Mouse (Mus musculus): ENCODE measurements around the gene Teddm1b.
"Not testable (repeated sequence)": the region's sequence is repeated elsewhere in the genome, so short reads cannot be mapped to it uniquely, and the experiment has no call there.

Gene Teddm1b

GRCm38 (mm10) chr1:153874045-153874444 is at the start of gene Teddm1b:
Gene Teddm1b (plus strand): TSS chr1:153874345.
- no peak for DNase-seq (ENCODE audit: low spot score)

- no peak for DNase-seq (ENCODE audit: low spot score)
Observed at GRCm38 (mm10) chr1:153830746-153831145, 43.4 kb upstream of the Teddm1b start.

DNA sequence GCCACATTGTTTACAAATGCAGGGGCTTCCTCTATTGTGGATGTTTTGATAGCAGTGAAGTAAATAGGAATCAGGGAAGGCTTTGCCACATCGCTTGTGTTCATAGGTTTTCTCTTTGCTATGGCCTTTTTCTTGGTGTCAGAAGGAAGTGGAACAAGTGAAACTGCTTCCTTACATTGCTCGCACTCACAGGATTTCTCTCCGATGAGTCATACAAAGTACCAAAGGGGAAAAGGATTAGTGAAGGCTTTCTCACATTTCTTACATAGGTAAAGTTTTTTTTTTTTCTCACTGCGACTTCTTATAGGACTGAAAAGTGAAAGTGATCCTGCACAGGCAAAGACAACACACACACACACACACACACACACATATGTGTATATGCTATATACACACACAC is 38.1 kb upstream of the Teddm1b start:
- no peak for DNase-seq (ENCODE audit: low spot score)

- DNase-seq (ENCODE audit: low spot score) = no peak
Observed at GRCm38 (mm10) chr1:153842121-153842740, 31.9 kb upstream of the Teddm1b start.

DNA sequence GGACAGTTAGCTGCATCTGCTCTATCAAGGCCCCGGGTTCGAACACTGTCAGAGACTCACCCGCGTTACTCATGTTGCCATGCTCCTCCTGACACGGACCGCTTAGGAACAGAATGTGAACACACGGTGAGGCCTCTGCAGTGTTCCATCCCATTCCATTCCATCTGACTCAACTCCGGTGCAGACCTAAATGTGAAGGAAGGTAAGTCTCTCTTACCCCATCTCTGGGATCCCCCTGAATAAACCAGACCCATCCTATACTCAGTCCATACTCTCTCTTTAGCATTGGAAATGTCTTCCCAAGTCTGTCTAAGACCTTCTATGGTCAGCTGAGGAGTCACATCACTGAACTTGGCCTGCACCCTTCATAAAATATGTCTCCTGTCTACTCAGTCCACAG is 30.1 kb upstream of the Teddm1b start, which contains the start of gene Rgsl1:
Gene Rgsl1, minus strand, starts transcription at position 101 of the 400 bp plus-strand sequence.
- no peak for DNase-seq (ENCODE audit: low spot score)

DNA sequence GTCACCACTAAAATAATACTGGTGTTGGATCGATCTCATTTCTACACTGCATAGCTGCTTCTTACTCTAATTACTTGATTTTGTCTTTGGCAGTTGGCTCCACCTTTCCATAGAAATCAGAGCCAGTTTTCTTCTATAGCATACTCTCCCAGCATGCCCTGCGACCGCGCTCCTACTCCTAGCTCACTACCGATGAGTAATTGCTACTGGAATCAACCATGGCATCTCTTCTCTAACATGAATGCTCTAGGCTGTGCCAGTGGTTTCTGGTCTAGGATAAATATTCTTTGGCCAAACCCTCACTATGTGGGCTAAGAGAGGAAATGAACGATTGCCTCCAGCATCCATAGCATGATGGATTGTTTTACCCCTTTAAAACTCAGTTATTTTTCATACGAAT is 27.7 kb upstream of the Teddm1b start:
- DNase-seq (ENCODE audit: low spot score) = no peak

- DNase-seq (ENCODE audit: low spot score) = no peak
Observed at GRCm38 (mm10) chr1:153846867-153847266, 27.3 kb upstream of the Teddm1b start.

DNA sequence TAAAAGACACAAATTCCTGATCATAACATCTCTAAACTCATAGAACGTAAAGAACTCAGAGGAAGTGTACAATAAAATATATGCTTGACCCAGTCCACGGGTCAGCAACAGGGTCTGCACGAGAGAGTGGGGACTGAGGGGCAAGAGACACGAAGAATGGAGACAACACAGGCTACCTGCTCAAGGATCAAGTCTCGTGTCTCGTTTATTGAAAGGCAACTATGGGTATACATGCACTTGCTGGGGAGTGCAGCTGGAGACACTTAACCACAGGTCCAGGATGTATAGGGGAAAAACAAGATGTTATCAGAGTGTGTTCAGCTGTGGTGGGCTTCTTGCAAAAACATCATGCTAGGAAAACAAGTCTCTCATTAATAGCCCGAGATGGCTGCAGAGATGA is 21.4 kb upstream of the Teddm1b start:
- not testable (repeated sequence) for DNase-seq (ENCODE audit: low spot score)

- no peak for DNase-seq (ENCODE audit: low spot score)
Observed at GRCm38 (mm10) chr1:153855946-153856345, 18.2 kb upstream of the Teddm1b start.

GRCm38 (mm10) chr1:153880391-153880790 is 6.2 kb downstream of the Teddm1b start:
- not testable (repeated sequence) for DNase-seq (ENCODE audit: low spot score)

- DNase-seq (ENCODE audit: low spot score) = no peak
Observed at GRCm38 (mm10) chr1:153886024-153886633, 12.0 kb downstream of the Teddm1b start.

DNA sequence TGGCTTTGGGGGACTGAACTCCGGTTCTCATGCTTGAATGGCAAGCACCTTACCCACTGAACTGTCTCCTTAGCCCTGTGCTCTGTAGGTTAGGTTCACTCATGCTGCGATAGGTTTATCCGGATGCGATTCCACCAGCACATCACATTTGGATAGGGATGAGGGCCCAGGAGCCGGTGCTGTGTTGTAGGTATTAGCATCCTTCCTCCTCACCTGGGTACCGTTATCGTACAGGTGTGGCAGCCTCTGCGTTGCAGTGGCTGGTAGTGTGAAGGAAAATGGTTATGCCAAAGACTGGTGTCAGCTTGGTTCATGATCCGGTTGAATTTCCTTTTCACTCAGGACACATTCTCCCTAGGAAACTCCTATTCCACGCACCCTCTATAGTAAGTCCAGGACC is 16.0 kb downstream of the Teddm1b start:
- no peak for DNase-seq (ENCODE audit: low spot score)

GRCm38 (mm10) chr1:153891442-153891841 is 17.3 kb downstream of the Teddm1b start, which contains the start of gene Teddm1a:
Gene Teddm1a (plus strand): TSS chr1:153891742.
- no peak for DNase-seq (ENCODE audit: low spot score)

DNA sequence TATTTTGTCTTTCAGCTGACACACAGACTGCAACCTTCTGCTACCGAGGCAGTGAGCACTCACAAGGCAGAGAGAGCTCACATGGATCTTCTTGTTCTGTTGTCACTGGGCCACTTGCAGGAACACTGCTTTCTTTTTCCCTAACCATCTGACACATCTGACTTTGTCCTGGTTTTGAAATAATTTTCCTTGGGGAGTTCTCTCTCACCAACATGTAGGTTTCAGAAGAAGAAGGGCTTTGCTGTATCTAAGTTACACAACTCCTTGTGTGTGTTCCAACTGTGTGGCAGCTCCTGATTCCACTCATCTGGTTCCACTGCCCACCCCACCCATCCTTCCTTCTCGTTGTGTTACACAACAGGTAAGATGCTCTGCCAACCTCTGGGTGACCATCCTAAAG is 19.6 kb downstream of the Teddm1b start:
- DNase-seq (ENCODE audit: low spot score) = no peak

- no peak for DNase-seq (ENCODE audit: low spot score)
Observed at GRCm38 (mm10) chr1:153894201-153894893, 20.2 kb downstream of the Teddm1b start.

DNA sequence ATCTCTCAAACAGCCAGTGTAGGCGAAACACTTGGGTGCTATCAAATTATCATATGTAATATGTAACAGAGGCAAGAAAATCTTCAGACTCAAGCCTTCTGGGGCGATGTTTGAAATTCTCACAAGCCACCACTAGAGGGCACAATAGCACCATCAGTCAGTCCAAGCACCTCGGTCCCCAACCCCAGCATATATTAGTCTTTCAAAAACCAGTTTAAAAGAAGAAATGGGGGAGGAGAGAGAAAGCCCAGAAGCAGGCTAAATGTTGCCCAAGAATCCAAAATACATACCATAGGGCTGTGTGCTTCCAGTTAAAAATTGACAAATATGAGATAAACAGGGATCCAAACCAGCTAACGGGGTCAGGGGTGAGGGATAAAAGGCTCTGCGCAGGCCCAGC is 20.8 kb downstream of the Teddm1b start:
- peak; percentile 49 for DNase-seq (ENCODE audit: low spot score)

DNA sequence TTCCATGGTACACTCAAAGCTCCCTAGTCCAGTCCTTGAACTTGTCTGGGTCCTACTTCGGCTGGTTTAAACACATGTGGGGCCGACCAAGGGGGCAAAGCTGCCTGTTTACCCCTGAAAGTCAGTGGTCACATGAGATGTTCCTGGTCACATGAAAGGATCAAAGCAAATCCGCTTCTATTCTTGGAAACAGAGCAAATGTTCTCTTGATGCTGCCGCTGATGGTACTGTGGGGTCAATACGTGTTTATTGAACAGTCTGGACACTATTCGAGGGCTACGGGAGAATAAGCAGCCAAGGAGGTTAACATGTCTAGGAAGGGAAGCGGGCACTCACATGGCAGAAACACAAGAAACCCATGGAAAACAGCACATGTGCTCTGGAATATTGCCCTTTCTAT is 23.1 kb downstream of the Teddm1b start:
- DNase-seq (ENCODE audit: low spot score) = no peak

GRCm38 (mm10) chr1:153898989-153899730 is 25.0 kb downstream of the Teddm1b start:
- DNase-seq (ENCODE audit: low spot score) = no peak

DNA sequence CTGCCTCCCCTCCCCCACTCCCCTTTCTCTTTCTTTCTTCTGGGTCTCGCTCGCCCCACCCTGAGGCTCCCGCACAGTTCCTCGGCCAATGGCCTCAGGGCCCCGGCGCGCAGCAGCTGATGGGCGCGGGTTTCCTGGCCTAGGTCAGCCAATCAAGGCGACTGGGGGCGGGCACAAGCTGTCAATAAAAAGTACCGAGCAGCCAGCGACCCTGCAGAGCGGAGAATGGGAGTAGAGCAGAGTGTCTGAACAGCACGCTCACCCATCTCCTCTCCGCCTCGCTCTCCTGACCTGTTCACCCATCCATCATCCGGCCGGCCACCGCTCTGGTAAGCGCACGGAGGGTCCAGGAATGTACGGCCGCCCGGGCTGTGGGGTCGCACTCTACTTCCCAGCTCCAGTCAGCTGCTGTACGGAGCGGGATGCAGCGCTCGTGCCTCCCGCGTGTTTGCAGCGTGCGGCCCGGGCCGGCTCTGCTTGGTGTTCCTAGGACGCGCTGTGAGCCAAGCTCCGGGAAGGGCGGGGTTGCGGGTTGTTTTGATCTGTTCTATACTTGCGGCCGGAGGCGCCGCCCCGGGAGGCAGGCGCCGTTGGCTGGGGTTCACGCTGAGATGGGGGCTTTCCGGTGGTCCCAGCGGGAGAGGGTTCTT is 25.7 kb downstream of the Teddm1b start, which contains the start of the genes Glul and Teddm2:
Gene Glul, plus strand, starts transcription at position 214 of the 650 bp plus-strand sequence.
Gene Teddm2, minus strand, starts transcription at position 498 of the 650 bp plus-strand sequence.
- DNase-seq (ENCODE audit: low spot score) = peak; percentile 96

GRCm38 (mm10) chr1:153900381-153900780 is 26.2 kb downstream of the Teddm1b start:
- no peak for DNase-seq (ENCODE audit: low spot score)

GRCm38 (mm10) chr1:153900860-153901730 is 26.9 kb downstream of the Teddm1b start:
- DNase-seq (ENCODE audit: low spot score) = peak; percentile 27

Data from ovary, postnatal 36 days (tissue).